Mouse (Mus musculus): ENCODE data around the gene Ntn3.
A peak's percentile ranks its signal among the peaks of the same experiment; 100 is the strongest.

The Ntn3 gene

GRCm38 (mm10) chr17:24210591-24210990, 1.3 kb upstream of the Ntn3 start:
- DNase-seq = no peak

GRCm38 (mm10) chr17:24209916-24210240, 547 bp upstream of the Ntn3 start:
- no peak for DNase-seq

GRCm38 (mm10) chr17:24208641-24209042, 689 bp downstream of the Ntn3 start:
- no peak for DNase-seq

GRCm38 (mm10) chr17:24207768-24208640, 1.3 kb downstream of the Ntn3 start:
- no peak for DNase-seq

- peak; percentile 84 for DNase-seq
Measured at GRCm38 (mm10) chr17:24206451-24207351, 2.6 kb downstream of the Ntn3 start.

- DNase-seq = peak; percentile 75
Measured at GRCm38 (mm10) chr17:24205908-24206361, 3.4 kb downstream of the Ntn3 start.

- DNase-seq = peak; percentile 95
Measured at GRCm38 (mm10) chr17:24205284-24205888, 3.9 kb downstream of the Ntn3 start, which contains the start of gene Tbc1d24. Gene Tbc1d24, minus strand, starts transcription at chr17:24205562.

DNA sequence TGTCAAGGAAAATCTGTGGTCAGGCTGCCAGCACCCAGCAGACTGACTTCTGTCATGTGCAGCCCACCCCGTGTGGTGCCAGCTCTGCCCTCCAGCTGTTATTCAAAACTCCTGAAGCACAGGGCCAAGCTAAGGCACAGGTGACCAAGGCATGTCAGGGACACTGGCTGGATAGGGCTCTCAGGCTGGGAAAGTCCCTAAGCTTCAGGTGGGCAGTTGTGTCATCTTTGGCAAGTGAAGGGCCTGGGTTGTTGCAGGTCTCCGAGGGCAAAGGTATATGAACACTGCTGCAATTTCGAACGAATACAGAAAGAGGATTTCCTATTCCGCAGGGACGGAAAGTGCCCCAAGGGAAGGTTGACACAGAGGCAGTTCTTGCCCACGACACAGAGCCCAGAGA, 4.5 kb downstream of the Ntn3 start:
- no peak for DNase-seq

- no peak for DNase-seq
Measured at GRCm38 (mm10) chr17:24203611-24204534, 5.5 kb downstream of the Ntn3 start.

DNA sequence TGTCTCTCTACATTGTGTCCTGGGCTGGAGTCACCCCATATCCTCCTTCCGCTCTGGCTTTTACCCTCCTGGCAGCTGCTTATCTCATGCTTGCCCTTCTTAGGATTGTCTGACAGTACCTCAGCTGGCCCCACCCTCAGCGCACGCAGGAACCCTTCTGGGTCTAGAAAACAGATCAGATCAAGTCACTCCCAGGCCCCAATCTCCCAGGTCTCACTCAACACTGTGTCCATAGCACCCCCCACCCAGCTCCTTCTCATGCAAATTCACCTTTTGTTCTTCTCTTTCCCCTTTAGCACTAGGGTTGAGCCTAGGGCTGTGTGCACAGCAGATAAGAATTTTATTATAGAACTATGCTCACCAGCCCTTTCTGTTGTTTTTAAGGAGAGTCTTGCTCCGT, 6.3 kb downstream of the Ntn3 start:
- DNase-seq = no peak

DNA sequence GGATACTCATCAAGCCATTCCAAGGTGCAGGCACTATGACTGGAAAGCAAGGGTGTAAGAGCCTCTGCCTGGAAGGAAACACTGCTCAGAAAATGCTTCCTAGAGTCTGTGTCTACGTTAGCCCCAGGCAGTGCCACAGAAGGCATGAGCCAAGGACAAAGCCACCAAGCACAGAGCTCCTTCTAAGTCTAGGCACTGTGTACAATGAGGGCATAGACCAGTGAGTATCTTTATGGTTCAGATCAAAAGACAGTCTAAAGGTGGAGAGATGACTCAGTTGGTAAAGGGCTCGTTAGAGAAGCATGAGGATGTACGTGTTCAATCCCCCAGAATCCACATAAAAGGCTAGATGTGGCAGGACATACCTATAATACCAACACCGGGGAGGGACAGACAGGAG, 8.2 kb downstream of the Ntn3 start:
- no peak for DNase-seq

DNA sequence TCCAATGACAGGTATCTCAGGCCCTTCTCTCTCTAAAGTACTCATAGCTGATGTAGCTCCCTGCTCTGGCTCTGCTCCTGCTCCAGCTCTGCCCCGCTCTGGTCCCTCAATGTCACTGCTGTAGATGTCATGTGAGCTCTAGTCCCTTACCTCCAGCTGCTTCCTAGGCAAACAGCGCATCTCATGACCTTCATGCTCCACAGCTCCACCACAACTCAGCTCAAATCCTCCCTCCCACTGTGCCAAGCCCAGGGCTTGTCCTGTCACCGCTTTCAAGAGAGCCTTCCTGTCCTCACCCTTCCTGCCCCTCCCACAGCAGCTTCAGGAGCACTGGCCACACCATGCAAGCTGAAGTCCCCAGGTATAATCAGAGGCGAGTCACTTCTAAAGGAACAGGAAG, 9.6 kb downstream of the Ntn3 start:
- no peak for DNase-seq

DNA sequence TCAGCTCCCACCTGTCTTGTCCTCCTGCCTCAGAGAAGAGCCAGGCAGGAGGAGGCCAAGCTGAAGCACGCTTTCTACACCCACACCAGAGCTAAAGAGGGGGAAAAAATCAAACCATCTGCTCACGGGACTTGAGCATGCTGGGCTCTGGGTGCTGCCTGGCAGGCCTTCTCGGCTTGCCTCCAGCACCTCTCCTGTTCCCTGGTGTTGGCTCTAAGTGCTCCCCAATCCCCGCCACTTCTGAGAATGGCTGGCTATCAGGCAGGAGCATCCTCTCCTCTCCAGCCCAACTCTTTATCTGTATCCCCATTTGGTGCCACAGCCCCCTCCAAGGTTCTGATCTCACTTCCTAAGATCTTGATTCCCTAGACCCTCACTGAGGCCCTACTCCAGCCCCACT, 10.1 kb downstream of the Ntn3 start:
- DNase-seq = peak; percentile 90

- peak; percentile 78 for DNase-seq
Measured at GRCm38 (mm10) chr17:24197032-24197824, 12.1 kb downstream of the Ntn3 start.

GRCm38 (mm10) chr17:24195349-24195748, 14.0 kb downstream of the Ntn3 start:
- DNase-seq = no peak

DNA sequence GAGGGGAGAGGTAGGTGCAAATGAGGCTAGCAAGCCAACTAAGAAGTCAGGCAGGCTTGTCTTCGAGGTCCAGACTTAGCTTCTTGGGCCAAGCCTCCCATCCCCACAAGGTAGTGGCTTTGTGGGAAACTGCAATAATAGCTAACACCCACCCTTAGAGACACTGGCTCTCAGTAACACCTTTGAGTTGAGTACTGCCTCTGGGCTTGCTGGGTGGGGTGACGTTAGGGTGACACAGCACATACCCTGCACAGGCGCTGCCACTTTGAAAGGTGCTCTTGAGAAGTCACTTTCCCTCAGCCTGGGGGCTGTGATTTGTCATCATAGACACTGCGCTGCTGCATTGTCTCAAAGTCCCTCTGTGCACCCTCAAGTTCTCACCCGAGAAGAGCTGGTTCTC, 15.6 kb downstream of the Ntn3 start:
- DNase-seq = no peak

DNA sequence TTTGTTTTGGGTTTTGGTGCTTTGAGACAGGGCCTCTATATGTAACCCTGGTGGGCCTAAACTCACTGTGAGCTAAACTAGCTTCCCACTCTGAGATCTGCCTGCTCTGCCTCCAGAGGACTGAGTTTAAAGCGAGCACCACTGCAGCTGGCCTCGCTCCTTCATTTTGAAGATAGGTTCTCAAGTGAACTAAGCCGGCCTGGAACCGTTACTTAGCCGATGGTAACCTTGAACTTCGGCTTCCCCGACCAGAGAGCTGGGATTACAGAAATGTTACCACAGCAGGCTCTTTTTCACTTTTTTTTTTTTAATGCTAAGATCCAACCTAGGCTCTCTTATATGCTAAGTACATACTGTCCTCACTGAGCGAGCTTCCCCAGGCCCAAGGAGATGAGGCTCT, 16.1 kb downstream of the Ntn3 start:
- DNase-seq = no peak

DNA sequence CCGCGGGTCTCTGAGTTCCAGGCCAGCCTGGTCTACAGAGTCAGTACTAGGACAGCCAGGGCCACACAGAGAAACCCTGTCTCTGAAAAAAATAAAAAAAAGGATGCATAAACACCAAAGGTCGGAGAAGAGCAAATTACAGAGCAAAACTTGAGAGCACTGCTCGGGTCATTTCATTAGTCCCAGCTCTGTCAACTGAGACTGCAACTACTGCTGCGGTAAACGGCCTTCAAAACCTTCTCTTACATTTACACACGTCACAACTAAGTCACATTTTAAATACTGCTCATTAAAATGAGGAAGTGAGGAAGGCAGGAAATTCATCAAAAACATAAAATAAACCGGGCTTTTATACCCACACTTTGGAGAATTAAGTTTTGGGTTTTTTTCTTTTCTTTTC, 16.5 kb downstream of the Ntn3 start:
- no peak for DNase-seq

DNA sequence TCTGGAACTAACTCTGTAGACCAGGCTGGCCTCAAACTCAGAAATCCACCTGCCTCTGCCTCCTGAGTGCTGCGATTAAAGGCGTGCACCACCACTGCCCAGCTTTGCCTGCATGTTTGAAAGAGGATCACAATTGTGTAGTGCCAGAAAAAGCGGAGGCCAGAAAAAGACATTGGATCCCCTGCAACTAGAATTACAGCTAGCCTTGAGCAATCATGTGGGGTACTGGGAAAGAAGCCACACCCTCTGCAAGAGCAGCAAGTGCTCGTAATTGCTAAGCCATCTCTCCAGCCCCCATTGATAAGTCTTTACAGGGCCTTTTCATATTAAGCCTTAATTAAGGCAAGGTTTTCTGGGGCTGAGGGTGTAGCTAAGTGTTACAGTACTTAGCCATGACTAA, 17.9 kb downstream of the Ntn3 start:
- DNase-seq = no peak

GRCm38 (mm10) chr17:24190934-24191333, 18.4 kb downstream of the Ntn3 start:
- DNase-seq = no peak

- DNase-seq = no peak
Measured at GRCm38 (mm10) chr17:24174259-24174658, 35.1 kb downstream of the Ntn3 start.
